Mouse (Mus musculus) neural tube, embryonic 12.5 days (tissue): ENCODE measurements around the gene Brsk1. TPM values are rescaled to one million over a fixed set of nuclear protein-coding genes. Genes with fewer than 3 reads are reported as not detected.

Source experiments
- ATAC-seq: fragments of 200-750 bp; cut with Nextera tagmentation; 2 replicates; pipeline ENCODE4 v1.8.0; 2017; ENCODE audit warnings: low read depth, mild to moderate bottlenecking, moderate TSS enrichment, moderate library complexity; ENCODE audit not compliant: low FRiP score
- H3K27ac ChIP-seq: fragments of 300-500 bp; sonication (generic); 2 replicates; pipeline ENCODE4 v1.5.1; 2016
- H3K27me3 ChIP-seq: fragments of 300-500 bp; sonication (generic); replicated peaks from 2 replicates; pipeline ENCODE4 v1.6.1; 2016; ENCODE audit warnings: mild to moderate bottlenecking
- H3K36me3 ChIP-seq: fragments of 300-500 bp; sonication (generic); 2 replicates; pipeline ENCODE4 v1.6.1; 2016; ENCODE audit warnings: mild to moderate bottlenecking
- H3K4me1 ChIP-seq: fragments of 300-500 bp; sonication (generic); 2 replicates; pipeline ENCODE4 v1.6.1; 2016
- H3K4me2 ChIP-seq: fragments of 300-500 bp; sonication (generic); replicated peaks from 2 replicates; pipeline ENCODE4 v1.6.1; 2016; ENCODE audit warnings: mild to moderate bottlenecking
- H3K4me3 ChIP-seq: fragments of 300-500 bp; sonication (generic); 2 replicates; pipeline ENCODE4 v1.5.1; 2016
- H3K9ac ChIP-seq: fragments of 300-500 bp; sonication (generic); 2 replicates; pipeline ENCODE4 v1.6.1; 2016; ENCODE audit warnings: mild to moderate bottlenecking
- H3K9me3 ChIP-seq: fragments of 300-500 bp; sonication (generic); 2 replicates; pipeline ENCODE4 v1.6.1; 2016; ENCODE audit warnings: mild to moderate bottlenecking
- WGBS: fragments of 180-500 bp; shearing (Covaris S2); methylation state at CpG from one replicate; pipeline ENCODE4 v1.1.7; 2016; 5-methylcytosine and 5-hydroxymethylcytosine counted together
- polyA plus RNA-seq: library from polyadenylated mRNA; unstranded; fragments of >200 nt; fragmentation: Nextera tagmentation; extraction: Ambion mirVana; gene quantifications from 2 replicates; pipeline ENCODE4 v1.2.1, GENCODE M21; 2016

The Brsk1 gene
- polyA plus RNA-seq, 1 experiment from 2014 or later = 5.0 TPM

DNA sequence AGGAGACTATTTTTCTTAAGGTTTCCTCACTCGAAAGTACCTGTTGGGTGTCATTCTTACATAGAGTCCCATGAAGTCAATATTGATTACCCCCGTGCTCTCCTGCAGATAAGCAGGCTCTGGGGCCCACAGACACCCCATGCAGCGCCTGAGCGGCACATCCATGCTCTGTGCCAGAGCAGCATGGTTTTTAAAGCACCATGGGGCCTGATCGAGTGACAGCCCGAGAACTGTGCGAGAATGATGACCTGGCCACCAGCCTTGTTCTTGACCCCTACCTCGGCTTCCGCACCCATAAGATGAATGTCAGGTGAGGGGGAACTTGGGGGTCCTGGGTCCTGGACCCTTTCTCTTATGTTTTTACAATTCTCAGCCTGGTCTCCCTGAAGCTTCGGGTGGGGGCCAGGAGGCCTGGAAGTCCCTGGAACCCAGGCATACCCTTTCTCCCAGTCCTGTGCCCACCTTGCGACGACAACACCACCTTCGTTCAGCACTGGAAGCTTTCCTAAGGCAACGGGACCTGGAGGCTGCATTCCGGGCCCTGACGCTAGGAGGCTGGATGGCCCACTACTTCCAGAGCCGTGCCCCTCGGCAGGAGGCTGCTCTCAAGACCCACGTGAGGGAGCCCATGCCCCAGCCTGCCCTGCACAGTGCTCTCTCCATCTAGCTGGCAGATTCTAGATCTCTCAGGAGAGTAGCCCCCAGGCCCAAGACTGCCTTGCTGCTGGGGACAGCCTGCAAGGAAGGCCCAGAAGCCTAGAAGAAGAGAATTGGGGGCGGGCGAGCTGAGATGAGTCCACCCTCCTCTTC lies 51.5 kb downstream of the Brsk1 start:
- Histone ChIP-seq H3K27me3 (no peaks in the 10 kb centered on the region), H3K9ac (0 out of 2 replicates have a peak overlapping the region, but pooled peaks have one; percentile 19), H3K9me3 (no peaks in the 10 kb centered on the region), H3K36me3 (peaks cover 28% of the 10 kb centered on the region), H3K4me3 (peak overlapping the region; percentile 71; the same call in 1 of the 2 replicates), H3K4me1 (peaks cover 31% of the 10 kb centered on the region), H3K4me2 (peak overlapping the region; percentile 86), H3K27ac (no peak overlapping the region)
- WGBS = 83% methylated on average over 21 of the region's 21 CpGs
- no peak for ATAC-seq

DNA sequence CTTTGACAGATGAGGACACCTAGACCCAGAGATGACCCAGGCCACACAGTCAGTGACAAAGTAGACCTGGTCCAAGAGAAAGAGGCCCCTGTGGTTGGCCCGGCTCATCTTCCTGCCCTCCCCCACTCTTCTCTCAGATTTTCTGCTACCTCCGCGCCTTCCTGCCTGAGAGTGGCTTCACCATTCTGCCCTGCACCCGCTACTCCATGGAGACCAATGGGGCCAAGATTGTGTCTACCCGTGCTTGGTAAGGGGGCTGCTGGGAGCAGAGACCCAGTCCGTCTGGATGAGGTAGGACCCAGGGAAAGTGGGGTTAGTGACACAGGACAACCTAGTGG lies 52.0 kb downstream of the Brsk1 start:
- H3K27me3 ChIP-seq = no peaks in the 10 kb centered on the region
- H3K27ac ChIP-seq = no peak overlapping the region
- no peaks in the 10 kb centered on the region for H3K9me3 ChIP-seq
- 89% methylated on average over 6 of the region's 6 CpGs for WGBS
- 0 out of 2 replicates have a peak overlapping the region, but pooled peaks have one; percentile 21 for H3K9ac ChIP-seq
- H3K4me2 ChIP-seq = peak overlapping the region; percentile 86
- H3K4me3 ChIP-seq = no peak overlapping the region
- peaks cover 31% of the 10 kb centered on the region for H3K4me1 ChIP-seq
- H3K36me3 ChIP-seq = peaks cover 31% of the 10 kb centered on the region
- no peak for ATAC-seq

DNA sequence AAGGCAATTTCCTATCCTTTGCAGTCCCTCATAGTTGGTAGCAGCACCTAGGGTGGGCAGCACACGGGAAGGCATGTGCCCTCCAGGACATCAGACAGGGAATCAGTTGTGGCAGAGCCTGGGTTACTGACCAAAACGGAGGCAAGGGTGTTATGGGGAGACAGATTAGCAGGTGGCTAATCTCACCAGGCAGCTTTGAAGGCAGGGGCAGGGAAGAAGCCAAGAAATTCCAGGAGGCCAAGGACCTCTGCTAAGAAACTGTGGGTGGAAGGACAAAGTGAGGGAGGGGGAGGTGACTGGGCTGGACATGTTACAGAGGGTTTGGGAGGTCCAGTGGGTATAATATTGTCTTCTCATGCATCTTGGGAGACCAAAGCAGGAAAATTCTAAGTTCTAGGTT lies 53.0 kb downstream of the Brsk1 start:
- Histone ChIP-seq H3K27me3 (no peaks in the 10 kb centered on the region), H3K36me3 (peaks cover 31% of the 10 kb centered on the region), H3K4me1 (peaks cover 31% of the 10 kb centered on the region), H3K4me2 (0 out of 2 replicates have a peak overlapping the region, but pooled peaks have one; percentile 86), H3K9me3 (no peaks in the 10 kb centered on the region), H3K4me3 (no peak overlapping the region), H3K27ac (no peak overlapping the region), H3K9ac (no peak overlapping the region)
- WGBS = 75% methylated on average over 2 of the region's 2 CpGs
- no peak for ATAC-seq

DNA sequence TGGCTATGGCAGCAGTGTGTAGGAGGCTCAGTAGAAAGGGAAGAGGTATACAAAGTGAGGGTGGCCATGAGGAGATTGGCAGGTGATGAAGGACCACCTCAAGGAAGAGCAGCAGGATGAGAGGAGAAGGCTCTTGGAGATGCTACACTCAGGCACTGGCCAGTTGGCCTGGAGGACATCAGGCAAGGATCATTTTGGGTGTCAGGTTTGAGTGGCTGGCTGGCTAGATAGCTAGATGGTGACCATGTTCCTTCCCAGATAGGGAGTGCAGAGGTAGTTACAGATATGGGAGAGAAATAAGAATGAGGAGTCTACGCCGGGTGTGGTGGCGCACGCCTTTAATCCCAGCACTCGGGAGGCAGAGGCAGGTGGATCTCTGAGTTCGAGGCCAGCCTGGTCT lies 54.5 kb downstream of the Brsk1 start:
- WGBS = 95% methylated on average over 6 of the region's 6 CpGs
- Histone ChIP-seq H3K27me3 (no peaks in the 10 kb centered on the region), H3K9me3 (no peaks in the 10 kb centered on the region), H3K4me1 (peaks cover 25% of the 10 kb centered on the region), H3K27ac (no peak overlapping the region), H3K4me2 (no peak overlapping the region), H3K36me3 (peaks cover 36% of the 10 kb centered on the region), H3K9ac (no peak overlapping the region), H3K4me3 (no peak overlapping the region)
- ATAC-seq = no peak

DNA sequence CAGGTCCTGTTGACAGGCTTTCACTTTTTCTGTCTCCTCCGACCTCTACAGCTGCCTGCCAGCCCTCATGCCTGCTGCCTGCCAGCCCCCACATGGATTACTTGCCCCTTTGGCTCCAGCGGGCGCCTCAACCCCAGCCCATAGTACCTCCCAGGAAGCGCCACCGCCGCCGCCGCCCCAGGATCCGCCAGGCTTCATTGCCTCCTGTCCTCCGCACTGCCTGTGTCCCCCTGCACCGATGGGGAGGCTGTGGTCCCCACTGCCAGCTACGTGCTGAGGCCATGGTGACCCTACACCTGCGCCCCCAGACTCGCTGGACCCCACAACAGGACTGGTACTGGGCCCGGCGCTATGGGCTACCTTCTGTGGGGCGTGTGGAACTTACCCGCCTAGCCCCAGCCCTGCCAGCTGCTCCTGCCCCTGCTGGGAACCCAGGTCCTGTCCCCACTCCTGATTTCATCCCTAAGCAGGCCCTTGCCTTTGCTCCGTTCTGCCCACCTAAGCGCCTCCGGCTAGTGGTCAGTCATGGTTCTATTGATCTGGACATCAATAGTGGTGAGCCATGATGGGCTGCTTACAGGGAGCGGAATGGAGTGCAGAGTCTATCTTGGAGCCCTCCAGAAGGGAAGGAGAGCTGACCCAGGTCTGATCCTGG lies 56.0 kb downstream of the Brsk1 start:
- no peaks in the 10 kb centered on the region for H3K27me3 ChIP-seq
- H3K27ac ChIP-seq = no peak overlapping the region
- H3K9me3 ChIP-seq = no peaks in the 10 kb centered on the region
- WGBS = 88% methylated on average over 22 of the region's 22 CpGs
- no peak overlapping the region for H3K9ac ChIP-seq
- H3K4me3 ChIP-seq = no peak overlapping the region
- no peak for ATAC-seq
- peaks cover 36% of the 10 kb centered on the region for H3K36me3 ChIP-seq
- no peak overlapping the region for H3K4me2 ChIP-seq
- H3K4me1 ChIP-seq = peaks cover 17% of the 10 kb centered on the region

DNA sequence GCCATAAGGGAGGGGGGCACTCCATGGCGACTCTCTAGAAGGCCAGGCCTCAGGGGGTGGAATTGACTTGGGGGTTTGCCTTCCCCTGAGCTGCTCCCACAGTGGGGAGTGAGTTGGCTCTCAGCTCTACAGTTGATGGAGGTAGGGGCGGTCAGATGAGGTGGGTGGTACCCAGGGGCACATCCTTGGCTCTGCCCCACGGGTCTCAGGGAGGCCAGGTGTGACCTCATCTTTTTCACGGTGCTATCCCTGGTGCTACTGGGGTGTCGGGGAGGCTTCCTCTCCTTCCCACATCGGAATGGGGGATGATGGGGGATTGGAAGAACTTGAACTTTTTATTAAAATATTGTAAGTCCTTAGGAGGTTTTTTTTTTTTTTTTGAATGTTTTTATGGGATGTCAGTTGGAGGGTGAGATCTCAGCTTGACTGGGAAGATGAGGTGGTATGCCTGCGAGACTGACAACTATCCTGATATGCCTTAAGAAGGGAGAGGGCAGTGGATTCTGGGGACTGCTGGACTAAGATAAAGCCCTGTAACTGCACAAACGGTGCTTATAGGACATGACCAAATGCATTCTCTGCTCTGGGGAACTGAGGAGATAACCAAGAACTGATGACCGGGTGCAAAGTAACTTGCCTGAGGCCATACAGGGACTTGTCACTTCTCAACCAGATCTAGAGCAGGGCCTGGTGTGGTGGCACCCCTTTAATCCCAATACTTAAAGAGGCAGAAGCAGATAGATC lies 56.9 kb downstream of the Brsk1 start:
- H3K4me1 ChIP-seq = peaks cover 17% of the 10 kb centered on the region
- no peak overlapping the region for H3K4me3 ChIP-seq
- H3K27ac ChIP-seq = no peak overlapping the region
- no peak for ATAC-seq
- no peak overlapping the region for H3K4me2 ChIP-seq
- 77% methylated on average over 9 of the region's 9 CpGs for WGBS
- 0 out of 2 replicates have a peak, but pooled peaks cover 4% of the 10 kb centered on the region for H3K27me3 ChIP-seq
- H3K9ac ChIP-seq = no peak overlapping the region
- peaks cover 36% of the 10 kb centered on the region for H3K36me3 ChIP-seq
- no peaks in the 10 kb centered on the region for H3K9me3 ChIP-seq

DNA sequence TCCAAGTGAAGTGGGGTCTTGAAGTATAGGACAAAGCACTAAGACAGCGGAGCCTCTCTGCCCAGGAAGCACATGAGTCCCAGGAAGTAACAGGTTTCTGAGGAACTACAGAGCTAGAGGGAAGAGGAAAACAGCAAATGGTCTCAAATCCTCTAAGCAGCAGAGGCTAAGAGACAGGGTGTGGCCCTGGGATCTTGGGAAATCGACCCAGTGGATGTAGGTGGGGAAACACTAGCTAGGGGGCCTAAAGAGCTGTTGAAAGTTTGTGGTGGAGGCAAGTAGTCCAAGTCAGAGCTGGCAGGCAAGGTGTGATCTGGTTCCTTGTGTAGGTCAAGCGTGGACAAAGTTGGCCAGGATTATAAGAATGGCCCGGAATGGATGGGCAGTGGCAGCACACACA lies 57.9 kb downstream of the Brsk1 start:
- Histone ChIP-seq H3K27me3 (0 out of 2 replicates have a peak, but pooled peaks cover 4% of the 10 kb centered on the region), H3K4me2 (no peak overlapping the region), H3K4me1 (peaks cover 20% of the 10 kb centered on the region), H3K9ac (no peak overlapping the region), H3K27ac (no peak overlapping the region), H3K36me3 (peaks cover 28% of the 10 kb centered on the region), H3K4me3 (no peak overlapping the region), H3K9me3 (no peaks in the 10 kb centered on the region)
- no peak for ATAC-seq
- 79% methylated on average over 4 of the region's 4 CpGs for WGBS

DNA sequence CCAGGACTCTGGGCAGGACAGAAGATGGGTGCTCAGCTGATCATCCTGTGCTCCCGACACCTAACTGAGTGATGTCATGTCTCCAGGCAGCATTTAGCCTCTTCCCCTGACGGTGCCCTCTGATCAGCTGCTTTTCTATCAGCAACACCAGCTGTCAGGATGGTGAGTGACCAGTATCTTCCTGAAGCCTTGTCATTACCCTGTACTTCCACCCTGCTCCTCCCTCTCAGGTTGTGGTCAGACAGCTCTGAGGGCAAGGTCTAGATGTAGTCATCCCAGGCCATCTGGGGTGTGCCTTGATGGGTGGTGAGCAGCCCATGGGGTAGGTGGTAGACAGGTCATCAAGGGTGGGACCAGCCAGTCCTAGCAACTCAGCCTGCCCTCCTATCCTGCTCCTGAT lies 58.8 kb downstream of the Brsk1 start:
- H3K9me3 ChIP-seq = no peaks in the 10 kb centered on the region
- no peak overlapping the region for H3K9ac ChIP-seq
- 0 out of 2 replicates have a peak, but pooled peaks cover 4% of the 10 kb centered on the region for H3K27me3 ChIP-seq
- no peak overlapping the region for H3K4me2 ChIP-seq
- H3K4me3 ChIP-seq = no peak overlapping the region
- H3K4me1 ChIP-seq = peaks cover 20% of the 10 kb centered on the region
- 87% methylated on average over 2 of the region's 2 CpGs for WGBS
- no peak overlapping the region for H3K27ac ChIP-seq
- H3K36me3 ChIP-seq = peaks cover 27% of the 10 kb centered on the region
- ATAC-seq = no peak

DNA sequence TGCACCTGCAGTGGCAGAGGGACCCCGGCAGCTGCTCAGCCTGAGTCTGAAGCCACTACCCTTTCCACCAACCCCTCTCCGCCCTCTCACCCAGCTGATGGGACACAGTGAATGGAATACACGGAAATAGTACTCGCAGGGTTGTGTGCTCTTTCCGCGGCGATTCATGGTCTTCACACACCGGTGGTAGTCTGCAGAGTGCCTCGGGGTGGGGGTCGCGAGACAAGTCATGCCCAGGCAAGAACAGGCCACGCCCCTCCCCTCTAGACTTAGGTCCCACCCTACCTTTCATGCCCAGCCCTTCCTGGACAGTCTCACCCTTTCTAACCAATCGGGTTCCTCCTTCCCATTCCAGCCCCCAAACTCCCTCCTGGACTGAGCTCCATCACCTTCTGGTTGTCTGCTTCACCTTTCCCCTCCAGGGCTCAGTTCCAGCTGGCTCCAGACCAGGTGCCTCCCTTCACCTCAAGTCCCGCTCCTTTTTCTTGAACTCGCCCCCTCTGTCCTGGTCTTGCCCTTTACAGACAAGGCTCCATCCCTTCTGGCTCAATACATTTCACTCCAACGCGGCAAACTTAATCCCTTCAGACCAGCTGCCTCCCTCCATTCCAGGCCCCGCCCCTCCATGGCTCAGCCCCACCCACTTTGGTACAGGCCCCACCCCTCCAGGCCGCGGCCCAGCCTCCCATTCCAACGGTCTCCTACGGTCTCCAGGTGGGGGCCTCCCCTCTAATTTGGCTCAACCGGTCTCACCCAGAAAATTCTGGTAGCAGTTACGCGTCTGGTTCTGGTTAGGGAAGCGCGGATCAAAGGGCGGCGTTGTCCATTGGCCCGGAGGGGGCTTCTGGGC lies 61.8 kb downstream of the Brsk1 start:
- WGBS = 3% methylated on average over 30 of the region's 30 CpGs
- peak overlapping the region; percentile 33 for H3K4me3 ChIP-seq
- peaks cover 20% of the 10 kb centered on the region for H3K4me1 ChIP-seq
- H3K27ac ChIP-seq = no peak overlapping the region
- H3K36me3 ChIP-seq = peaks cover 4% of the 10 kb centered on the region
- 0 out of 2 replicates have a peak, but pooled peaks cover 4% of the 10 kb centered on the region for H3K27me3 ChIP-seq
- H3K9me3 ChIP-seq = no peaks in the 10 kb centered on the region
- peak; percentile 74 for ATAC-seq
- H3K9ac ChIP-seq = 0 out of 2 replicates have a peak overlapping the region, but pooled peaks have one; percentile 21
- H3K4me2 ChIP-seq = peak overlapping the region; percentile 57

DNA sequence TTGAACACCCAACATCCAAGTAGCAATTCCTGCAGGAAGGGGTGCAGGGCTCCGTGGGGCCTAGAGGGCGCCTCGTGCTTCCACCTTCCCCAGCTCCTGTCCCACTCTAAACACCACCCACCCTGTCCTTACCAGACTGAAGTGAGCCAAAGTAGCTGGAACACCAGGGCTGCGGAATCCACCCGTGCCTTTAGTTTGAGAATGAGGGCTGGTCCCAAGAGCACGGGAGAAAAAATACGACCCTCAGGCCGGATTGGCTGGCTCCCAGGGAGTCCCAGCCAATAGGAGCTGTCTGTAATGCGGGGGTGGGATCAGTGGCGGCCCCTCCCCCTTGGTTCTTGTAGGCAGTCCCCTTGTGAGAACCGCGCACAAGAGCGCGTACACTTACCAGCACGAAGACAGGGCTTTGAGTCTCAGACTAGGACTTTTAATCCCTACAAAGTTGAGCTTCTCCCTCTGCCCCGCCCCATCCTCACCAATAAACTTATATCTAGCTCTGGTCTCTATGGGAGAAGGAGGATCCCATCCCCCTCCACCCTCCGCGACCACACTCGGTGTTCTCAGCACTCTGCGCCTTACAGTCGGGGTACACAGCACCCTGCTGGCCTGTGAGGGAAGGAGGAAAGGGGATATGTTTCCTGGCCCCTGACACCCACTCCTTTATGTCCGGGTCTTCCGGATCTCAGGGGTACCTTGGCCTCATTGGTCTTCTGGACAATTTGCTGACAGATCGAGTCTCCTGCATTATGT lies 62.6 kb downstream of the Brsk1 start, which contains the start of gene Cox6b2:
Gene Cox6b2, minus strand, starts transcription at position 274 of the 750 bp plus-strand sequence.
- 0 out of 2 replicates have a peak, but pooled peaks cover 4% of the 10 kb centered on the region for H3K27me3 ChIP-seq
- H3K4me2 ChIP-seq = peak within 1 kb of the TSS; percentile 57
- peak within 1 kb of the TSS; percentile 33 for H3K4me3 ChIP-seq
- 3% methylated on average over 24 of the region's 24 CpGs for WGBS
- peak; percentile 96 for ATAC-seq
- H3K36me3 ChIP-seq = peaks cover 4% of the 10 kb centered on the region; the same call in 1 of the 2 replicates
- H3K4me1 ChIP-seq = peaks cover 20% of the 10 kb centered on the region
- no peak within 1 kb of the TSS for H3K27ac ChIP-seq
- H3K9ac ChIP-seq = 0 out of 2 replicates have a peak within 1 kb of the TSS, but pooled peaks have one; percentile 26
- no peaks in the 10 kb centered on the region for H3K9me3 ChIP-seq

DNA sequence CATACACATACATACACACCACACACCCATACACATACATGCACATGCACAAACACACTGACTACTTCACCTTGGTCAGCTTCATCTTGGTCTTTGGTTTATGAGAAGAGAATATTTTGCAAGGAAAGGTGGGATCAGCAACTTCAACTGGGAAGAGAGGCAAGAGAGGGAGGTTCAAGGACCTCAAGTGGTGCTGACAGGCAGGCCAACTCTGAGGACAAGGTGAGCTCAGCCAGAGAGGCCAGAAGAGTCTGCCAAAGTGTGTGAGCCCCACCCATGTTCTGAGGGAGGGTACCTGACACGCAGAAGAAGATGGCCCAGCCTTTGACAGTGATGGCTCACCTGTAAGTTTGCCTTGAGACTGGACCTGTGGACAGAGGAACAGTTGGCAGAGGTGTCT lies 69.3 kb downstream of the Brsk1 start:
- H3K4me3 ChIP-seq = no peak overlapping the region
- peaks cover under 1% of the 10 kb centered on the region; the same call in 1 of the 2 replicates for H3K4me1 ChIP-seq
- H3K27ac ChIP-seq = no peak overlapping the region
- ATAC-seq = no peak
- no peaks in the 10 kb centered on the region for H3K27me3 ChIP-seq
- no peaks in the 10 kb centered on the region for H3K9me3 ChIP-seq
- no peak overlapping the region for H3K4me2 ChIP-seq
- 31% methylated on average over 1 of the region's 1 CpGs for WGBS
- no peaks in the 10 kb centered on the region for H3K36me3 ChIP-seq
- no peak overlapping the region for H3K9ac ChIP-seq
